Mouse (Mus musculus): ENCODE results near the gene Dennd4c.
A peak's percentile ranks its signal among the peaks of the same experiment; 100 is the strongest.

The Dennd4c gene

GRCm38 (mm10) chr4:86885790-86886159, 137.4 kb downstream of the Dennd4c start:
- no peak for DNase-seq (ENCODE audit: low spot score)

GRCm38 (mm10) chr4:86886160-86886878, 138.0 kb downstream of the Dennd4c start:
- DNase-seq (ENCODE audit: low spot score) = peak; percentile 31

GRCm38 (mm10) chr4:86887879-86888278, 139.5 kb downstream of the Dennd4c start:
- no peak for DNase-seq (ENCODE audit: low spot score)

GRCm38 (mm10) chr4:86897411-86897810, 149.1 kb downstream of the Dennd4c start:
- DNase-seq (ENCODE audit: low spot score) = no peak

GRCm38 (mm10) chr4:86898791-86899474, 150.6 kb downstream of the Dennd4c start:
- peak; percentile 20 for DNase-seq (ENCODE audit: low spot score)
